Mouse (Mus musculus): ENCODE results near the gene Hist1h1c. TPM values are rescaled to one million over a fixed set of nuclear protein-coding genes. Genes with fewer than 3 reads are reported as not detected.
A peak's percentile ranks its signal among the peaks of the same experiment; 100 is the strongest.

The Hist1h1c gene
- polyA plus RNA-seq, 1 experiment from 2014 or later = 9.2 TPM

DNA sequence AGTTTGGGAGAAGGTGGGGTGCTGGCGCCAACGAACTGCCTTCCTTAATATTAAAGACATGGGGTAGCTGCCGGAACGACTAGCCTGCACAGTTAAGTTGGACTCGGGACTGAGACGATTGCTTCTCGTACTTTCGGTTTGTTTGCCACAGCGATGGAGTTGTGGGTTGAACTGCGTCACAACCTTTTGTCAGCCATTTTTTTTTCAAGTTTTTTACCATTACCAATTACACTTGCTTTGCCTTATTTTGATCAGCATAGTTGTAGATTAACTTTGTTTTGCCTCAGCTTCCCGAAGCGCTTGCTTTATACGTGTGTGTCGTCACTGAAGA is 1.3 kb downstream of the Hist1h1c start:
- WGBS = 2% methylated on average over 14 of the region's 14 CpGs
- DNase-seq (no peak), ATAC-seq (ENCODE audit: low FRiP score, low TSS enrichment) (no peak)

DNA sequence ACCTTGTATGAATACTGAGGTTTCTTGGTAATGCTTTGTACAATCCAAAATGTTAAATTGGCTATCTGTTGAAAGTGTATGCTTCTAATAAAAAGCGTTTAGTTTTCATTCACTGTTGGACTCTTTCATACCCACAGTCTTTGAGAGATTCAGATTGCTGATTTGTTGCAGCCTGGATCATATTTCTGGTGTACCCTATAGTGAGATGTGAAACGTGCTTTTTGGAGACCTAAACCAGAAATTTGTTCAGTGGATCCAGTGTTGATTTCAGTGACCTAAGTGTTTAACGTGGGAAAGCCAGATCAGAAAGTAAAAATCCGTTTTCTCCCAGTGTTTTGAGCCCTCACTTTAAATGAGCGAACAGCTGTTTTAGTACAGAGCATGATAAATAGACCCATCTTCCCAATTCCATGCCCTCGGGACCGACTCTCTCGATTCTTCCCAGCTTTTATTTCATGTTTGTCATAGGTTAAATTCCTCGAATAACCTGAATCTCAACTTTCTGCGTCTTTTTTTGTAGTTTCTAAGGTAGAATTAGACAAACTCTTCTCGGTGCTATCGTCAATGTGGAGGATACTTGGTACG is 1.7 kb downstream of the Hist1h1c start:
- 34% methylated on average over 13 of the region's 13 CpGs for WGBS
- H3K36me3 ChIP-seq (ENCODE audit: control insufficient read depth, insufficient read depth, low read length) = no peaks in the 10 kb centered on the region
- DNase-seq = no peak
- H3K9me3 ChIP-seq (ENCODE audit: control insufficient read depth, low read length) = no peaks in the 10 kb centered on the region
- H3K4me1 ChIP-seq (ENCODE audit: control insufficient read depth, insufficient read depth, low read length) = peaks cover 19% of the 10 kb centered on the region
- peak overlapping the region; percentile 98 for H3K4me2 ChIP-seq (ENCODE audit: low read length)
- H3K9ac ChIP-seq (replicated peaks; ENCODE audit: low read length) = peak overlapping the region; percentile 57; the same call in 1 of the 2 replicates
- H3K4me3 ChIP-seq (replicated peaks; ENCODE audit: low read depth, low read length) = peak overlapping the region; percentile 48
- no peak for ATAC-seq (ENCODE audit: low FRiP score, low TSS enrichment)
- no peaks in the 10 kb centered on the region for H3K27me3 ChIP-seq (ENCODE audit: control insufficient read depth, insufficient read depth, low read length)
- H3K27ac ChIP-seq (replicated peaks; ENCODE audit: low read depth, low read length) = no peak overlapping the region

More for the DNA sequence above, 1.3 kb downstream of the Hist1h1c start:
- H3K4me1 ChIP-seq (ENCODE audit: control insufficient read depth, insufficient read depth, low read length) = peaks cover 19% of the 10 kb centered on the region
- peak overlapping the region; percentile 57; the same call in 1 of the 2 replicates for H3K9ac ChIP-seq (replicated peaks; ENCODE audit: low read length)
- H3K36me3 ChIP-seq (ENCODE audit: control insufficient read depth, insufficient read depth, low read length) = no peaks in the 10 kb centered on the region
- H3K27ac ChIP-seq (replicated peaks; ENCODE audit: low read depth, low read length) = peak overlapping the region; percentile 78
- H3K4me2 ChIP-seq (ENCODE audit: low read length) = peak overlapping the region; percentile 98
- H3K27me3 ChIP-seq (ENCODE audit: control insufficient read depth, insufficient read depth, low read length) = no peaks in the 10 kb centered on the region
- H3K4me3 ChIP-seq (replicated peaks; ENCODE audit: low read depth, low read length) = peak overlapping the region; percentile 48
- no peaks in the 10 kb centered on the region for H3K9me3 ChIP-seq (ENCODE audit: control insufficient read depth, low read length)

DNA sequence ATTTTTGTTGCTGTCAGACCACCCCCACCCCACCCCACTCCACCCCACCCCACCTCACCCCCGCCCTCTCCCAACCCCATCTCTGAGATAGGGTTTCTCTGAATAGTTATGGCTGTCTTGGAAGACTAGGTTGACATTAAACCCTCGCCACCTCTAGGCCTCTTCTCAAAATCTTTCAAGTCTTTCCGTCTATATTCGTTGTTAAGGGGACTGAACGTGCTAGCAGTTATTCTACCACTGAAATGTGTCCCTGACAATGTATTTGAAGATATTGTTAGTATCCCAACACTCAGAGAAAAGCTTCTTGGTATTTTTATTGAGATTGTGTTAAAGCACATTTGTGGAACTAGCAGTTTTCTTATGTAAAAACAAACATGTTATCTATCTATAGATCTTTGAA is 2.3 kb downstream of the Hist1h1c start:
- Histone ChIP-seq H3K27me3 (ENCODE audit: control insufficient read depth, insufficient read depth, low read length) (no peaks in the 10 kb centered on the region), H3K4me3 (replicated peaks; ENCODE audit: low read depth, low read length) (no peak overlapping the region), H3K9me3 (ENCODE audit: control insufficient read depth, low read length) (no peaks in the 10 kb centered on the region), H3K4me2 (ENCODE audit: low read length) (peak overlapping the region; percentile 98; the same call in 1 of the 2 replicates), H3K36me3 (ENCODE audit: control insufficient read depth, insufficient read depth, low read length) (no peaks in the 10 kb centered on the region), H3K27ac (replicated peaks; ENCODE audit: low read depth, low read length) (no peak overlapping the region), H3K4me1 (ENCODE audit: control insufficient read depth, insufficient read depth, low read length) (peaks cover 21% of the 10 kb centered on the region), H3K9ac (replicated peaks; ENCODE audit: low read length) (no peak overlapping the region)
- WGBS = 66% methylated on average over 5 of the region's 5 CpGs
- DNase-seq (no peak), ATAC-seq (ENCODE audit: low FRiP score, low TSS enrichment) (no peak)

GRCm38 (mm10) chr13:23742007-23742406 is 3.4 kb downstream of the Hist1h1c start:
- peaks cover 22% of the 10 kb centered on the region for H3K4me1 ChIP-seq (ENCODE audit: control insufficient read depth, insufficient read depth, low read length)
- no peak for DNase-seq
- no peaks in the 10 kb centered on the region for H3K9me3 ChIP-seq (ENCODE audit: control insufficient read depth, low read length)
- H3K27me3 ChIP-seq (ENCODE audit: control insufficient read depth, insufficient read depth, low read length) = no peaks in the 10 kb centered on the region
- no peak for ATAC-seq (ENCODE audit: low FRiP score, low TSS enrichment)
- H3K9ac ChIP-seq (replicated peaks; ENCODE audit: low read length) = no peak overlapping the region
- no peak overlapping the region for H3K4me3 ChIP-seq (replicated peaks; ENCODE audit: low read depth, low read length)
- no peaks in the 10 kb centered on the region for H3K36me3 ChIP-seq (ENCODE audit: control insufficient read depth, insufficient read depth, low read length)
- H3K27ac ChIP-seq (replicated peaks; ENCODE audit: low read depth, low read length) = no peak overlapping the region
- H3K4me2 ChIP-seq (ENCODE audit: low read length) = no peak overlapping the region

DNA sequence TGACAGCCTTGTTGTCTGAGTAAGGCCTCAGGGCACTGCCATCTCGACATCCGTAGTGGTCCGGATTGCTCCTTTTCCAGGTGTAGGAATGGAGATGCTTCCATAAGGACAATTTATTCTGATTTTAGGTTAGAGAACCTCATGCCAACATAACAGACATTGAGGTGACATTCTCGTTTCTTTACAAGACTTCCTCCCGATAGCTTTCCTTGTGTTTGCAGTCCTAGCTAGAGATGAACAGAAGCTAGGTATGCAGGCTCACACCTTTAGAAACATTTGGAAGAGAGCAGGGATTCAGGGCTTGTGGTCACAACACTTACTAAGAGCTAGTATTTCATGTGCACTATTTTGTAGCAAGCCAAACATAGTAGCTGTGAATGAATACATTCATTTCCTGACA is 4.6 kb downstream of the Hist1h1c start:
- no peak for DNase-seq
- peaks cover 25% of the 10 kb centered on the region for H3K4me1 ChIP-seq (ENCODE audit: control insufficient read depth, insufficient read depth, low read length)
- H3K9me3 ChIP-seq (ENCODE audit: control insufficient read depth, low read length) = no peaks in the 10 kb centered on the region
- H3K27ac ChIP-seq (replicated peaks; ENCODE audit: low read depth, low read length) = no peak overlapping the region
- no peaks in the 10 kb centered on the region for H3K27me3 ChIP-seq (ENCODE audit: control insufficient read depth, insufficient read depth, low read length)
- H3K9ac ChIP-seq (replicated peaks; ENCODE audit: low read length) = no peak overlapping the region
- WGBS = 86% methylated on average over 5 of the region's 5 CpGs
- no peak overlapping the region for H3K4me2 ChIP-seq (ENCODE audit: low read length)
- H3K4me3 ChIP-seq (replicated peaks; ENCODE audit: low read depth, low read length) = no peak overlapping the region
- no peaks in the 10 kb centered on the region for H3K36me3 ChIP-seq (ENCODE audit: control insufficient read depth, insufficient read depth, low read length)
- ATAC-seq (ENCODE audit: low FRiP score, low TSS enrichment) = no peak

DNA sequence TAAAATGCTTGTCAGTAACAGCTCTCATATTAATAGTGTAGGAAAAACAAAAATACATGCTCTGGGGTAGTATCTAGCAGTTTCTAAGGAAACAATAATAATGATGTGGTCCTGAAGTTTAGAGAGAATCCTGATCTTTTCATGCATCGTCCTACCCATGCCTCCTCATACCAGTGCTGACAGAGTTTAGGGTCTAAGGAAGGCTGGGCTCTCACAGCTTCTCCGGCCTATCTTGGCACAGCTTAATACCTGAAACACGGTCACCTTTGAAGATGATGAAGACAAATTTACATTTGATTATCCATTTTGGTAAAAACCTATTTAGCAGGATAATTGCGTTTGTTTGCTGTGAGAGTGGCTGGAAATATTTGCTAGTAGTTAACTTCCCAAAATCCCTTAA is 5.4 kb downstream of the Hist1h1c start:
- 40% methylated on average over 4 of the region's 4 CpGs for WGBS
- Histone ChIP-seq H3K4me2 (ENCODE audit: low read length) (peak overlapping the region; percentile 69; the same call in 1 of the 2 replicates), H3K9ac (replicated peaks; ENCODE audit: low read length) (no peak overlapping the region), H3K9me3 (ENCODE audit: control insufficient read depth, low read length) (no peaks in the 10 kb centered on the region), H3K27ac (replicated peaks; ENCODE audit: low read depth, low read length) (no peak overlapping the region), H3K4me3 (replicated peaks; ENCODE audit: low read depth, low read length) (no peak overlapping the region), H3K27me3 (ENCODE audit: control insufficient read depth, insufficient read depth, low read length) (no peaks in the 10 kb centered on the region), H3K36me3 (ENCODE audit: control insufficient read depth, insufficient read depth, low read length) (no peaks in the 10 kb centered on the region), H3K4me1 (ENCODE audit: control insufficient read depth, insufficient read depth, low read length) (peaks cover 23% of the 10 kb centered on the region)
- DNase-seq (no peak), ATAC-seq (ENCODE audit: low FRiP score, low TSS enrichment) (no peak)

GRCm38 (mm10) chr13:23744421-23745380 is 6.1 kb downstream of the Hist1h1c start:
- Histone ChIP-seq H3K9me3 (ENCODE audit: control insufficient read depth, low read length) (no peaks in the 10 kb centered on the region), H3K27ac (replicated peaks; ENCODE audit: low read depth, low read length) (no peak overlapping the region), H3K4me2 (ENCODE audit: low read length) (peak overlapping the region; percentile 69), H3K4me1 (ENCODE audit: control insufficient read depth, insufficient read depth, low read length) (peaks cover 17% of the 10 kb centered on the region), H3K36me3 (ENCODE audit: control insufficient read depth, insufficient read depth, low read length) (no peaks in the 10 kb centered on the region), H3K27me3 (ENCODE audit: control insufficient read depth, insufficient read depth, low read length) (no peaks in the 10 kb centered on the region), H3K4me3 (replicated peaks; ENCODE audit: low read depth, low read length) (peak overlapping the region; percentile 20; the same call in 1 of the 2 replicates), H3K9ac (replicated peaks; ENCODE audit: low read length) (no peak overlapping the region)
- WGBS = under 1% methylated on average over 18 of the region's 36 CpGs
- ATAC-seq (ENCODE audit: low FRiP score, low TSS enrichment) = no peak
- no peak for DNase-seq

- H3K9me3 ChIP-seq (ENCODE audit: control insufficient read depth, low read length) = no peaks in the 10 kb centered on the region
- peak; percentile 79 for ATAC-seq (ENCODE audit: low FRiP score, low TSS enrichment)
- peak within 1 kb of the TSS; percentile 31 for H3K4me3 ChIP-seq (replicated peaks; ENCODE audit: low read depth, low read length)
- peaks cover 11% of the 10 kb centered on the region for H3K4me1 ChIP-seq (ENCODE audit: control insufficient read depth, insufficient read depth, low read length)
- peak within 1 kb of the TSS; percentile 88 for H3K27ac ChIP-seq (replicated peaks; ENCODE audit: low read depth, low read length)
- H3K4me2 ChIP-seq (ENCODE audit: low read length) = peak within 1 kb of the TSS; percentile 69
- peak; percentile 95 for DNase-seq
- H3K9ac ChIP-seq (replicated peaks; ENCODE audit: low read length) = peak within 1 kb of the TSS; percentile 39; the same call in 1 of the 2 replicates
- under 1% methylated on average over 25 of the region's 28 CpGs for WGBS
- H3K36me3 ChIP-seq (ENCODE audit: control insufficient read depth, insufficient read depth, low read length) = no peaks in the 10 kb centered on the region
- H3K27me3 ChIP-seq (ENCODE audit: control insufficient read depth, insufficient read depth, low read length) = no peaks in the 10 kb centered on the region
Measured at GRCm38 (mm10) chr13:23745381-23746161, 7.0 kb downstream of the Hist1h1c start, which contains the start of gene Hist1h3c. Gene Hist1h3c (minus strand): TSS chr13:23745602.
